Mouse (Mus musculus): ENCODE results near the gene Cideb.

- TF ChIP-seq CTCF (conservative IDR thresholded peaks at IDR 0.05; ENCODE audit: low read length) (no peak), NANOG (IDR thresholded peaks at IDR 0.05; ENCODE audit: borderline replicate concordance, low read length) (no peak), POU5F1 (IDR thresholded peaks at IDR 0.05; ENCODE audit: borderline replicate concordance, low read length) (no peak)
These were observed 44.5 kb downstream of the Cideb start, which contains the start of gene Tgm1 for GRCm38 (mm10) chr14:55713729-55714122.
